Mouse (Mus musculus) midbrain, postnatal 0 days (tissue): ENCODE data around the gene Rftn1. TPM values are rescaled to one million over a fixed set of nuclear protein-coding genes. Genes with fewer than 3 reads are reported as not detected.

Source experiments
- ATAC-seq: fragments of 200-750 bp; cut with Nextera tagmentation; 2 replicates; pipeline ENCODE4 v1.8.0; 2017; ENCODE audit warnings: moderate number of reproducible peaks, mild to moderate bottlenecking, moderate TSS enrichment, moderate library complexity; ENCODE audit not compliant: low FRiP score
- DNase-seq: peaks from one replicate; pipeline ENCODE4 v3.0.0-alpha.2; 2015; ENCODE audit warnings: low spot score
- H3K27ac ChIP-seq: fragments of 300-500 bp; sonication (generic); 2 replicates; pipeline ENCODE4 v1.5.1; 2014; ENCODE audit warnings: low read depth, mild to moderate bottlenecking, low read length, mixed read lengths
- H3K27me3 ChIP-seq: fragments of 300-500 bp; sonication (generic); 2 replicates; pipeline ENCODE4 v1.6.1; 2014; ENCODE audit warnings: low read length, control low read depth, mixed read lengths; ENCODE audit not compliant: insufficient read depth
- H3K36me3 ChIP-seq: fragments of 300-500 bp; sonication (generic); 2 replicates; pipeline ENCODE4 v1.6.1; 2014; ENCODE audit warnings: low read length, control low read depth, mixed read lengths; ENCODE audit not compliant: insufficient read depth
- H3K4me1 ChIP-seq: fragments of 300-500 bp; sonication (generic); 2 replicates; pipeline ENCODE4 v1.6.1; 2014; ENCODE audit warnings: mild to moderate bottlenecking, control low read depth, antibody characterized with exemption, low read length, mixed read lengths; ENCODE audit not compliant: insufficient read depth
- H3K4me2 ChIP-seq: fragments of 300-500 bp; sonication (generic); 2 replicates; pipeline ENCODE4 v1.6.1; 2014; ENCODE audit warnings: low read depth, mild to moderate bottlenecking, low read length, mixed read lengths; ENCODE audit not compliant: poor library complexity, severe bottlenecking
- H3K4me3 ChIP-seq: fragments of 300-500 bp; sonication (generic); 2 replicates; pipeline ENCODE4 v1.5.1; 2014; ENCODE audit warnings: low read depth, mild to moderate bottlenecking, low read length, moderate library complexity
- H3K9ac ChIP-seq: fragments of 300-500 bp; sonication (generic); replicated peaks from 2 replicates; pipeline ENCODE4 v1.6.1; 2014; ENCODE audit warnings: mild to moderate bottlenecking, low read length, moderate library complexity, mixed read lengths; ENCODE audit not compliant: poor library complexity, severe bottlenecking
- H3K9me3 ChIP-seq: fragments of 300-500 bp; sonication (generic); 2 replicates; pipeline ENCODE4 v1.6.1; 2016; ENCODE audit warnings: low read length, control low read depth
- CTCF ChIP-seq: IDR thresholded peaks from 2 replicates; pipeline ENCODE4 v1.5.1; 2016; ENCODE audit warnings: antibody characterized with exemption, mild to moderate bottlenecking
- WGBS: fragments of 180-500 bp; shearing (Covaris S2); extraction: QIAGEN DNeasy Blood & Tissue Kit; methylation state at CpG from one replicate; pipeline ENCODE4 v1.1.7; 2014; 5-methylcytosine and 5-hydroxymethylcytosine counted together
- polyA plus RNA-seq: library from polyadenylated mRNA; unstranded; fragments of >200 nt; fragmentation: Nextera tagmentation; extraction: Ambion mirVana; gene quantifications from 2 replicates; pipeline ENCODE4 v1.2.1, GENCODE M21; 2015
- total RNA-seq: library from RNA; depleted of rRNA; stranded (reverse); fragments of >200 nt; gene quantifications from 2 replicates; pipeline ENCODE4 v1.2.3, GENCODE M21; 2014

The Rftn1 gene
- total and polyA plus RNA-seq, 2 experiments from 2014 or later = 28.2 to 46.4 TPM

GRCm38 (mm10) chr17:50233956-50234355 is 43.5 kb upstream of the Rftn1 start:
- no peak overlapping the region for H3K4me3 ChIP-seq
- H3K4me1 ChIP-seq = peaks cover 6% of the 10 kb centered on the region; the same call in 1 of the 2 replicates
- no peak overlapping the region for H3K9ac ChIP-seq
- H3K4me2 ChIP-seq = no peak overlapping the region
- DNase-seq (no peak), ATAC-seq (no peak)
- H3K27me3 ChIP-seq = peaks cover 3% of the 10 kb centered on the region; the same call in 1 of the 2 replicates
- no peaks in the 10 kb centered on the region for H3K9me3 ChIP-seq
- WGBS = 93% methylated on average over 5 of the region's 5 CpGs
- H3K27ac ChIP-seq = no peak overlapping the region
- no peak for TF ChIP-seq CTCF
- H3K36me3 ChIP-seq = no peaks in the 10 kb centered on the region

GRCm38 (mm10) chr17:50232821-50233220 is 42.3 kb upstream of the Rftn1 start:
- peak; percentile 54 for DNase-seq
- no peak overlapping the region for H3K9ac ChIP-seq
- H3K4me1 ChIP-seq = peaks cover 6% of the 10 kb centered on the region; the same call in 1 of the 2 replicates
- ATAC-seq = no peak
- H3K4me3 ChIP-seq = no peak overlapping the region
- no peak for TF ChIP-seq CTCF
- H3K9me3 ChIP-seq = no peaks in the 10 kb centered on the region
- WGBS = 82% methylated on average over 11 of the region's 11 CpGs
- no peak overlapping the region for H3K27ac ChIP-seq
- H3K4me2 ChIP-seq = no peak overlapping the region
- no peaks in the 10 kb centered on the region for H3K36me3 ChIP-seq
- no peaks in the 10 kb centered on the region for H3K27me3 ChIP-seq

- no peak for ATAC-seq
- TF ChIP-seq CTCF = no peak
- no peak overlapping the region for H3K9ac ChIP-seq
- H3K4me1 ChIP-seq = no peaks in the 10 kb centered on the region
- H3K9me3 ChIP-seq = no peaks in the 10 kb centered on the region
- H3K27ac ChIP-seq = no peak overlapping the region
- H3K27me3 ChIP-seq = no peaks in the 10 kb centered on the region
- 88% methylated on average over 8 of the region's 8 CpGs for WGBS
- no peaks in the 10 kb centered on the region for H3K36me3 ChIP-seq
- no peak for DNase-seq
- no peak overlapping the region for H3K4me3 ChIP-seq
- no peak overlapping the region for H3K4me2 ChIP-seq
Measured at GRCm38 (mm10) chr17:50231206-50231605, 40.7 kb upstream of the Rftn1 start.

GRCm38 (mm10) chr17:50229534-50229933 is 39.1 kb upstream of the Rftn1 start:
- Histone ChIP-seq H3K36me3 (no peaks in the 10 kb centered on the region), H3K4me3 (no peak overlapping the region), H3K27ac (no peak overlapping the region), H3K4me2 (no peak overlapping the region), H3K9ac (no peak overlapping the region), H3K27me3 (no peaks in the 10 kb centered on the region), H3K9me3 (no peaks in the 10 kb centered on the region), H3K4me1 (no peaks in the 10 kb centered on the region)
- WGBS = 79% methylated on average over 4 of the region's 4 CpGs
- no peak for DNase-seq
- no peak for TF ChIP-seq CTCF
- ATAC-seq = no peak

GRCm38 (mm10) chr17:50227366-50227765 is 36.9 kb upstream of the Rftn1 start:
- Histone ChIP-seq H3K27me3 (no peaks in the 10 kb centered on the region), H3K9ac (no peak overlapping the region), H3K4me2 (no peak overlapping the region), H3K36me3 (no peaks in the 10 kb centered on the region), H3K9me3 (no peaks in the 10 kb centered on the region), H3K4me3 (no peak overlapping the region), H3K27ac (no peak overlapping the region), H3K4me1 (no peaks in the 10 kb centered on the region)
- ATAC-seq (no peak), DNase-seq (no peak)
- 75% methylated on average over 7 of the region's 7 CpGs for WGBS
- TF ChIP-seq CTCF = no peak

- no peak for TF ChIP-seq CTCF
- DNase-seq (no peak), ATAC-seq (no peak)
- Histone ChIP-seq H3K9ac (no peak overlapping the region), H3K36me3 (no peaks in the 10 kb centered on the region), H3K9me3 (no peaks in the 10 kb centered on the region), H3K4me2 (no peak overlapping the region), H3K27me3 (no peaks in the 10 kb centered on the region), H3K4me3 (no peak overlapping the region), H3K4me1 (no peaks in the 10 kb centered on the region), H3K27ac (no peak overlapping the region)
- WGBS = 74% methylated on average over 5 of the region's 5 CpGs
Measured at GRCm38 (mm10) chr17:50224718-50225117, 34.2 kb upstream of the Rftn1 start.
